Mouse (Mus musculus): Measurements from ENCODE around the gene Mycbp2.

Gene Mycbp2

GRCm38 (mm10) chr14:103346729-103347505 lies at the start of gene Mycbp2:
Mycbp2 (minus strand) TSS chr14:103346814.
- peak; percentile 99 for DNase-seq

- no peak for DNase-seq
Observed at GRCm38 (mm10) chr14:103392391-103392790, 45.8 kb upstream of the Mycbp2 start.

GRCm38 (mm10) chr14:103387431-103387830 lies 40.8 kb upstream of the Mycbp2 start:
- DNase-seq, result no peak

GRCm38 (mm10) chr14:103386871-103387270 lies 40.3 kb upstream of the Mycbp2 start:
- DNase-seq, result no peak

- no peak for DNase-seq
Observed at GRCm38 (mm10) chr14:103385084-103385610, 38.5 kb upstream of the Mycbp2 start.

GRCm38 (mm10) chr14:103378703-103379102 lies 32.1 kb upstream of the Mycbp2 start:
- no peak for DNase-seq

GRCm38 (mm10) chr14:103376765-103377164 lies 30.2 kb upstream of the Mycbp2 start:
- DNase-seq, result no peak

GRCm38 (mm10) chr14:103375523-103375922 lies 28.9 kb upstream of the Mycbp2 start:
- DNase-seq, result no peak

GRCm38 (mm10) chr14:103363199-103363598 lies 16.6 kb upstream of the Mycbp2 start:
- no peak for DNase-seq

- no peak for DNase-seq
Observed at GRCm38 (mm10) chr14:103356066-103356465, 9.5 kb upstream of the Mycbp2 start.

GRCm38 (mm10) chr14:103354396-103355352 lies 8.1 kb upstream of the Mycbp2 start:
- no peak for DNase-seq

- DNase-seq, result no peak
Observed at GRCm38 (mm10) chr14:103345858-103346728, 521 bp downstream of the Mycbp2 start.

- peak; percentile 7 for DNase-seq
Observed at GRCm38 (mm10) chr14:103345486-103345857, 1.1 kb downstream of the Mycbp2 start.

GRCm38 (mm10) chr14:103345011-103345410 lies 1.6 kb downstream of the Mycbp2 start:
- DNase-seq, result no peak

- no peak for DNase-seq
Observed at GRCm38 (mm10) chr14:103343791-103344190, 2.8 kb downstream of the Mycbp2 start.

GRCm38 (mm10) chr14:103341385-103342294 lies 5.0 kb downstream of the Mycbp2 start:
- DNase-seq, result no peak

- no peak for DNase-seq
Observed at GRCm38 (mm10) chr14:103312926-103313325, 33.7 kb downstream of the Mycbp2 start.

- no peak for DNase-seq
Observed at GRCm38 (mm10) chr14:103296227-103296626, 50.4 kb downstream of the Mycbp2 start.

GRCm38 (mm10) chr14:103286650-103287049 lies 60.0 kb downstream of the Mycbp2 start:
- no peak for DNase-seq

GRCm38 (mm10) chr14:103276667-103277066 lies 69.9 kb downstream of the Mycbp2 start:
- DNase-seq, result no peak

GRCm38 (mm10) chr14:103260437-103260836 lies 86.2 kb downstream of the Mycbp2 start:
- DNase-seq, result no peak
